Mouse (Mus musculus) midbrain, embryonic 15.5 days (tissue): ENCODE measurements around the gene Gm42372. TPM values are rescaled to one million over a fixed set of nuclear protein-coding genes. Genes with fewer than 3 reads are reported as not detected.

Source experiments
- ATAC-seq: fragments of 200-750 bp; cut with Nextera tagmentation; replicated peaks from 2 replicates; pipeline ENCODE4 v1.8.0; 2017; ENCODE audit warnings: moderate TSS enrichment
- H3K27ac ChIP-seq: fragments of 300-500 bp; sonication (generic); 2 replicates; pipeline ENCODE4 v1.5.1; 2015; ENCODE audit warnings: mild to moderate bottlenecking, inconsistent platforms
- H3K27me3 ChIP-seq: fragments of 300-500 bp; sonication (generic); replicated peaks from 2 replicates; pipeline ENCODE4 v1.6.1; 2015; ENCODE audit warnings: inconsistent platforms
- H3K36me3 ChIP-seq: fragments of 300-500 bp; sonication (generic); replicated peaks from 2 replicates; pipeline ENCODE4 v1.6.1; 2015; ENCODE audit warnings: inconsistent platforms
- H3K4me1 ChIP-seq: fragments of 300-500 bp; sonication (generic); 2 replicates; pipeline ENCODE4 v1.6.1; 2015; ENCODE audit warnings: inconsistent platforms
- H3K4me2 ChIP-seq: fragments of 300-500 bp; sonication (generic); 2 replicates; pipeline ENCODE4 v1.6.1; 2015; ENCODE audit warnings: inconsistent platforms, mild to moderate bottlenecking, moderate library complexity
- H3K4me3 ChIP-seq: fragments of 300-500 bp; sonication (generic); 2 replicates; pipeline ENCODE4 v1.5.1; 2015; ENCODE audit warnings: mild to moderate bottlenecking, inconsistent platforms
- H3K9ac ChIP-seq: fragments of 300-500 bp; sonication (generic); 2 replicates; pipeline ENCODE4 v1.6.1; 2015; ENCODE audit warnings: mild to moderate bottlenecking, inconsistent platforms
- H3K9me3 ChIP-seq: fragments of 300-500 bp; sonication (generic); 2 replicates; pipeline ENCODE4 v1.6.1; 2016; ENCODE audit warnings: inconsistent platforms
- WGBS: fragments of 180-500 bp; shearing (Covaris S2); methylation state at CpG from one replicate; pipeline ENCODE4 v1.1.7; 2015; ENCODE audit warnings: mixed read lengths; 5-methylcytosine and 5-hydroxymethylcytosine counted together
- polyA plus RNA-seq: library from polyadenylated mRNA; unstranded; fragments of >200 nt; fragmentation: Nextera tagmentation; extraction: Ambion mirVana; gene quantifications from 2 replicates; pipeline ENCODE4 v1.2.1, GENCODE M21; 2015

Gene Gm42372
- polyA plus RNA-seq, 1 experiment from 2014 or later = 7.1 TPM

DNA sequence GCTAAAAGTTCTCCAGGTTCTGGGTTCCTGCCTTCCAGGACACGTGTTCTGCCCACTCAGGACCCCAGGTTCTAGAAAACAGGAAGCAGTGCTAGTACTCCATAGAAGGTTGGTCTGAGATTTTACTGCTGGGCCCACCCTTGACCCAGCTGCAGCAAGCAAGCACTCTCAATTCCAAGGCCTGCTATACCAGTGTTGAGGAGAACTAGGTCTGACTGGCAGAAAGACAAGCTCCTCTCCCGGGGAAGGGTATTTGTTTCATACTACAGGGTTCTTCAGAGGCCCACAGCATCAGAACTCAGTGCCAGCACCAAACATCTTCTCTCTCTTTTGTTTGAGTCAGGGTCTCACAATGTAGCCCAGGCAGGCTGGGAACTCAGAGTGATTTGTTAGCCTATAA is 35.0 kb downstream of the Gm42372 start:
- H3K27ac ChIP-seq = no peak overlapping the region
- H3K9me3 ChIP-seq = no peaks in the 10 kb centered on the region
- no peaks in the 10 kb centered on the region for H3K27me3 ChIP-seq
- 86% methylated on average over 2 of the region's 2 CpGs for WGBS
- ATAC-seq = no peak
- H3K4me1 ChIP-seq = 0 out of 2 replicates have a peak, but pooled peaks cover 4% of the 10 kb centered on the region
- no peak overlapping the region for H3K4me2 ChIP-seq
- no peak overlapping the region for H3K9ac ChIP-seq
- no peak overlapping the region for H3K4me3 ChIP-seq
- H3K36me3 ChIP-seq = peaks cover 47% of the 10 kb centered on the region

- H3K4me2 ChIP-seq = no peak overlapping the region
- H3K9me3 ChIP-seq = no peaks in the 10 kb centered on the region
- H3K9ac ChIP-seq = no peak overlapping the region
- peaks cover 7% of the 10 kb centered on the region; the same call in 1 of the 2 replicates for H3K4me1 ChIP-seq
- no peak overlapping the region for H3K4me3 ChIP-seq
- peaks cover 33% of the 10 kb centered on the region for H3K36me3 ChIP-seq
- WGBS = 94% methylated on average over 7 of the region's 7 CpGs
- ATAC-seq = no peak
- no peaks in the 10 kb centered on the region for H3K27me3 ChIP-seq
- H3K27ac ChIP-seq = no peak overlapping the region
Measured at GRCm38 (mm10) chr7:17019426-17020166, 36.7 kb downstream of the Gm42372 start.

DNA sequence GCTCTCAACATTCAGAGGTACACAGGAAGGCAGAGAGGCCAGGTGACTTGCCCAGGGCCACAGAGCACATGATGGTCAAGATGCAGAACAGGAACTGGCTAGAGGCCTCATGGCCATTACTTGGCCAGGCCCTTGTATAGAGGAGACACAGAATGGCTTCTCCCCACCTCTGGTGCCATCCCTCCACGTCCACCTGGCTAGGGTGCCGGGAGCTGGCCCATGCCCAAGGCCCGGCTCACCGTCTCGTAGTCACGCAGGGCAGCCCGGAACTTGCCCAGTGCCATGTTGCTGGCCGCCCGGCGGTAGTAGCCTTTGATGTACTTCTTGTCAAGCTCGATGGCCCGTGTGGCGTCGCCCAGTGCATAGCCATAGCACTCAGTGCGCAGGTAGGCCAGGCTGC is 39.3 kb downstream of the Gm42372 start:
- Histone ChIP-seq H3K36me3 (peaks cover 27% of the 10 kb centered on the region), H3K27ac (no peak overlapping the region), H3K4me1 (peaks cover 28% of the 10 kb centered on the region), H3K9ac (no peak overlapping the region), H3K9me3 (no peaks in the 10 kb centered on the region), H3K27me3 (no peaks in the 10 kb centered on the region), H3K4me2 (no peak overlapping the region), H3K4me3 (no peak overlapping the region)
- ATAC-seq = no peak
- 95% methylated on average over 15 of the region's 15 CpGs for WGBS

- ATAC-seq = no peak
- Histone ChIP-seq H3K4me2 (no peak overlapping the region), H3K4me1 (peaks cover 30% of the 10 kb centered on the region), H3K9me3 (no peaks in the 10 kb centered on the region), H3K36me3 (peaks cover 27% of the 10 kb centered on the region), H3K27ac (no peak overlapping the region), H3K9ac (no peak overlapping the region), H3K27me3 (no peaks in the 10 kb centered on the region), H3K4me3 (no peak overlapping the region)
- WGBS = 90% methylated on average over 4 of the region's 4 CpGs
Measured at GRCm38 (mm10) chr7:17023701-17024100, 40.8 kb downstream of the Gm42372 start.

GRCm38 (mm10) chr7:17024141-17024540 is 41.3 kb downstream of the Gm42372 start:
- ATAC-seq = no peak
- Histone ChIP-seq H3K27me3 (no peaks in the 10 kb centered on the region), H3K27ac (no peak overlapping the region), H3K4me1 (peaks cover 30% of the 10 kb centered on the region), H3K4me2 (no peak overlapping the region), H3K4me3 (no peak overlapping the region), H3K9ac (no peak overlapping the region), H3K9me3 (no peaks in the 10 kb centered on the region), H3K36me3 (peaks cover 27% of the 10 kb centered on the region)
- WGBS = 90% methylated on average over 6 of the region's 6 CpGs

DNA sequence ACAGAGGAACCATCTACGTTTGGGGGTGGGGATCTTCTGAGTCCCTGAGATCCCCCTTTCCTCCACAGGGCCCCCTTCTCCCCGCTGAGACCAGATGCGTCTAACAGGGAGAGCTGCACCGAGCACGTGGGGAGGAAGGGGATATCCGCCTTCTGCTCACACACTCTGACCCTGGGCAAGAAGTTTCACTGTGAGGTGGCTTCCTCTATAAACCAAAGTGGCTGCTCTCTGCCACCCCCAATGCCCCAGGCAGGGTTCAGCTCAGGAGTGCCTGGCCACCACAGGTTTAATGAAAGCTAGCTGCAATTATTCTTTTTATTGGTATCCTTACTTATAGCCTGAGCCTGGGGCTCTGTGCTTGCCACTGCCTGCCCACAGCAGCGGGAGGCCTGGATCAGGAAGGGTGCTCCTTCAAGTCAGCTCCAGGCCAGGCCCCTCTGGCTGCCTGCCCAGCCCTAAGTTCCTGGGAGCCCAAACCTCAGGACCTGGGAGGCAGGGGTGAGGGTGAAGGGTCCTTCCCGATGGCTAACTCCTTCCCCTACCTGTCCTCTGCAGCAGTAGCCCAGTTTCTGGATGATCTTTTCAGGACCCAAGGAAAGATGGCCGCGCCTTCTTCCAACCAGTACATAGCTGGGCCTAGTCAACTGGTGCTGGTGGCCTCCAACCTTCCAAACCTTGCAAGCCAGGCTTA is 42.1 kb downstream of the Gm42372 start:
- Histone ChIP-seq H3K36me3 (peaks cover 27% of the 10 kb centered on the region), H3K4me2 (no peak overlapping the region), H3K9ac (no peak overlapping the region), H3K27ac (no peak overlapping the region), H3K27me3 (no peaks in the 10 kb centered on the region), H3K4me3 (no peak overlapping the region), H3K4me1 (peaks cover 30% of the 10 kb centered on the region), H3K9me3 (no peaks in the 10 kb centered on the region)
- no peak for ATAC-seq
- WGBS = 88% methylated on average over 10 of the region's 10 CpGs

- WGBS = 85% methylated on average over 4 of the region's 4 CpGs
- no peaks in the 10 kb centered on the region for H3K27me3 ChIP-seq
- H3K4me2 ChIP-seq = peak overlapping the region; percentile 77
- H3K9ac ChIP-seq = peak overlapping the region; percentile 8; the same call in 1 of the 2 replicates
- no peak overlapping the region for H3K4me3 ChIP-seq
- no peak for ATAC-seq
- H3K27ac ChIP-seq = no peak overlapping the region
- peaks cover 30% of the 10 kb centered on the region for H3K4me1 ChIP-seq
- no peaks in the 10 kb centered on the region for H3K9me3 ChIP-seq
- H3K36me3 ChIP-seq = peaks cover 25% of the 10 kb centered on the region
Measured at GRCm38 (mm10) chr7:17025505-17025894, 42.6 kb downstream of the Gm42372 start.

- Histone ChIP-seq H3K27ac (no peak overlapping the region), H3K4me1 (peaks cover 30% of the 10 kb centered on the region), H3K4me2 (peak overlapping the region; percentile 77), H3K36me3 (peaks cover 20% of the 10 kb centered on the region), H3K4me3 (peak overlapping the region; percentile 80; the same call in 1 of the 2 replicates), H3K9me3 (no peaks in the 10 kb centered on the region), H3K27me3 (no peaks in the 10 kb centered on the region), H3K9ac (peak overlapping the region; percentile 8)
- no peak for ATAC-seq
- WGBS = 76% methylated on average over 9 of the region's 9 CpGs
Measured at GRCm38 (mm10) chr7:17025896-17026622, 43.2 kb downstream of the Gm42372 start.

DNA sequence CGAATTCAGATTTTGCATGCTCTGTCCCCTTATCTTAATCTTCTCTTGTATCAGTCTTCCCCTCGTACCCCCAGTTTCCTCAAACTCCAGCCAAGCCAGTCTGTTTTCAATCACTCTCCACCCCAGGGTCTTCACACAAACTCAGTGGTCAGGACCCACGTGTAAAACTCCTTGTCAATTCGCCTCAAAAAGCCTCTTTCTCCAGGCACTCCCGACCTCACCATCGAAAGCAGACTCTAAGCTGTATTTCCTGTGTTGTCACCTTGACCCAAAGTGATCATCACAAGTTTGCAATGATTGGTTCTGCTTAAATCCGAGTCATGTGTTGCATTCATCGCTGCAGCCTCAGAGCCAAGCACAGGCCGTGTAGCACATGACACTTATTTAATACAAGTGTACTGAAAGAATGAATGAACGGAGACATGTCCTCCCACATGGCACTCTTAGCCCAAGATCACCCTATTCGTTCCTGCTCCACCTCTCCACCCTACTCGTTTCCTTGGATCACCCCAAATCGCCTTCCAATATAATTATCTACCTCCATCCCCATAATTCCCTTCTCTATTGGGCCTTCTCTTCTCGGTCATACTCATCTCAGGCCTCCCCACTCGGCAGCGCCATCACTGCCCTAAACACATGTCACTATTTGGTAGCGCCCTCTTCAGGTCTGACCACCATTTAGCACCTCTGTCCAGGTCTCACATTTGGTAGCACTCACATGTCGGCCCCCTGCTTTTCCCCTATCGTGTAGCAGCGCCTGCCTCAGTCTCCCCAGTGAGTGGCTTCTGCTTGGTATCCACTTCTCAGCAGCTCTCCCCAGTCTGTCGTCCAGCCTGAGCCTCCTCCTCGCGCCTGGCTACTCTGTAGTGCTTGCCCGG is 44.1 kb downstream of the Gm42372 start:
- Histone ChIP-seq H3K36me3 (peaks cover 11% of the 10 kb centered on the region; the same call in 1 of the 2 replicates), H3K4me3 (peak overlapping the region; percentile 80), H3K9ac (peak overlapping the region; percentile 76), H3K27me3 (no peaks in the 10 kb centered on the region), H3K27ac (peak overlapping the region; percentile 78), H3K9me3 (no peaks in the 10 kb centered on the region), H3K4me1 (peaks cover 30% of the 10 kb centered on the region), H3K4me2 (peak overlapping the region; percentile 77)
- 9% methylated on average over 24 of the region's 24 CpGs for WGBS
- ATAC-seq = peak; percentile 21; the same call in 1 of the 2 replicates

GRCm38 (mm10) chr7:17027588-17028343 is 44.9 kb downstream of the Gm42372 start, which contains the start of gene Ppp5c:
TSS of gene Ppp5c (minus strand) at chr7:17027924.
- Histone ChIP-seq H3K27ac (peak within 1 kb of the TSS; percentile 78), H3K9ac (peak within 1 kb of the TSS; percentile 76), H3K4me3 (peak within 1 kb of the TSS; percentile 80), H3K4me2 (peak within 1 kb of the TSS; percentile 77), H3K36me3 (0 out of 2 replicates have a peak, but pooled peaks cover 3% of the 10 kb centered on the region), H3K27me3 (no peaks in the 10 kb centered on the region), H3K4me1 (peaks cover 30% of the 10 kb centered on the region), H3K9me3 (no peaks in the 10 kb centered on the region)
- WGBS = 1% methylated on average over 58 of the region's 58 CpGs
- ATAC-seq = peak; percentile 88

GRCm38 (mm10) chr7:17028923-17029322 is 46.0 kb downstream of the Gm42372 start:
- Histone ChIP-seq H3K36me3 (0 out of 2 replicates have a peak, but pooled peaks cover 3% of the 10 kb centered on the region), H3K4me1 (peaks cover 30% of the 10 kb centered on the region), H3K4me3 (no peak overlapping the region), H3K9me3 (no peaks in the 10 kb centered on the region), H3K27ac (no peak overlapping the region), H3K27me3 (no peaks in the 10 kb centered on the region), H3K4me2 (no peak overlapping the region), H3K9ac (no peak overlapping the region)
- 78% methylated on average over 7 of the region's 7 CpGs for WGBS
- ATAC-seq = no peak
